Mouse (Mus musculus) liver, embryonic 13.5 days (tissue): ENCODE data around the gene Nradd. TPM values are rescaled to one million over a fixed set of nuclear protein-coding genes. Genes with fewer than 3 reads are reported as not detected.

Experiments used
- ATAC-seq: fragments of 200-750 bp; cut with Nextera tagmentation; 2 replicates; pipeline ENCODE4 v1.8.0; 2017; ENCODE audit warnings: low read depth, mild to moderate bottlenecking, moderate number of reproducible peaks, moderate library complexity
- DNase-seq: peaks from one replicate; pipeline ENCODE4 v3.0.0; 2022
- H3K27ac ChIP-seq: fragments of 300-500 bp; sonication (generic); 2 replicates; pipeline ENCODE4 v1.5.1; 2015; ENCODE audit warnings: moderate library complexity, mild to moderate bottlenecking, inconsistent platforms
- H3K27me3 ChIP-seq: fragments of 300-500 bp; sonication (generic); 2 replicates; pipeline ENCODE4 v1.6.1; 2015; ENCODE audit warnings: mild to moderate bottlenecking, inconsistent platforms
- H3K36me3 ChIP-seq: fragments of 300-500 bp; sonication (generic); 2 replicates; pipeline ENCODE4 v1.6.1; 2015; ENCODE audit warnings: mild to moderate bottlenecking, inconsistent platforms
- H3K4me1 ChIP-seq: fragments of 300-500 bp; sonication (generic); replicated peaks from 2 replicates; pipeline ENCODE4 v1.6.1; 2015; ENCODE audit warnings: inconsistent platforms
- H3K4me2 ChIP-seq: fragments of 300-500 bp; sonication (generic); 2 replicates; pipeline ENCODE4 v1.6.1; 2015; ENCODE audit warnings: inconsistent platforms, mild to moderate bottlenecking, moderate library complexity
- H3K4me3 ChIP-seq: fragments of 300-500 bp; sonication (generic); replicated peaks from 2 replicates; pipeline ENCODE4 v1.5.1; 2015; ENCODE audit warnings: mild to moderate bottlenecking, inconsistent platforms
- H3K9ac ChIP-seq: fragments of 300-500 bp; sonication (generic); 2 replicates; pipeline ENCODE4 v1.6.1; 2015; ENCODE audit warnings: mild to moderate bottlenecking, inconsistent platforms
- H3K9me3 ChIP-seq: fragments of 300-500 bp; sonication (generic); replicated peaks from 2 replicates; pipeline ENCODE4 v1.6.1; 2016; ENCODE audit warnings: inconsistent platforms
- WGBS: fragments of 180-500 bp; shearing (Covaris S2); methylation state at CpG from one replicate; pipeline ENCODE4 v1.1.7; 2015; ENCODE audit not compliant: insufficient replicate concordance; 5-methylcytosine and 5-hydroxymethylcytosine counted together
- polyA plus RNA-seq: library from polyadenylated mRNA; unstranded; fragments of >200 nt; fragmentation: Nextera tagmentation; extraction: Ambion mirVana; gene quantifications from 2 replicates; pipeline ENCODE4 v1.2.1, GENCODE M21; 2015

The Nradd gene
- 2.7 and 2.8 TPM in 2 replicates for polyA plus RNA-seq

DNA sequence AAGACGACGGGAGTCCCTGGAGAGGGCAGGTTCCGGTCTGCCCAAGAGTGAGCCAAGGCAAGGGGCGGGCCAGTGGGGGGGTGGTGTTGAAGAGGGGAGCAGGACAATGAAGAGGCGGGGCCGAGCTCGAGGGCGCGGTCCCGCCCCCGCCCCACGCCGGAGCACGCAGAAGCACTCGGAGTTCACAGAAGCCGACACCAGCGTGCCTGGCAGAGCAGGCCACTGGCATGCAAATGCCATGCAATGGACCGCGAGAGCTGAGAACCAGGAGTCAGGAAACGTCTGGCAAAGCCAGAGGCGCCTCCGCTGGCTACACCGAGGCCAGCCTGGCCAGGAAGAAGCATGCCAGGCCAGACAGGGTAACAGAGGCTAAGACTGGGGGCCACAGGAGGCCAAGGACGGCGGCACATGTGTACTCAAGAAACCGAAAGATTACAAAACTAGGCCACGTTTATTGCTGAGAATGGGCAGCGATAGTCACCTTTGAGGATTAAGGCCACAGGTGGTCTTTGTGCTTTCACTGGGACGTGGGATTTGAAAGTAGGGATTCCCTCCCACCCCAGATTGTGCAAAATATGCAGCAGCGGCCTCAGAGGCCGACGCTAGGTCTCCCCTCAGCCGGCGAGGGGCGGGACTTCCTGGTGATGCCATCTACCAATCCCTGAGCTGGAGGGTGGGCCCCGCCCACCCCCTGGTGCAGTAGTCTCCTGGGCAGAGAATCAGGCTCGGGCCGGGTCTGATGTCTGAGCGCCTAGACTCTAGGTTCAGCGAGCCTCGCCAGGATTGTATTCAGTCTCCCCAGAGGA, at the start of gene Nradd:
TSS of gene Nradd (minus strand) at position 92 of the 806 bp plus-strand sequence.
- Histone ChIP-seq H3K27ac (peak within 1 kb of the TSS; percentile 39), H3K27me3 (no peaks in the 10 kb centered on the region), H3K4me3 (peak within 1 kb of the TSS; percentile 65), H3K4me2 (peak within 1 kb of the TSS; percentile 97), H3K9me3 (no peaks in the 10 kb centered on the region), H3K36me3 (peaks cover 36% of the 10 kb centered on the region), H3K4me1 (peaks cover 22% of the 10 kb centered on the region), H3K9ac (peak within 1 kb of the TSS; percentile 72)
- ATAC-seq (peak; percentile 92), DNase-seq (peak; percentile 78)
- WGBS = 11% methylated on average over 41 of the region's 41 CpGs

GRCm38 (mm10) chr9:110673107-110673752, 49.0 kb upstream of the Nradd start:
- H3K27ac ChIP-seq = no peak overlapping the region

GRCm38 (mm10) chr9:110672462-110673106, 48.3 kb upstream of the Nradd start:
- H3K27ac ChIP-seq = no peak overlapping the region
- H3K4me1 ChIP-seq = peaks cover 97% of the 10 kb centered on the region

More at GRCm38 (mm10) chr9:110673107-110673752, 49.0 kb upstream of the Nradd start:
- WGBS = 52% methylated on average over 10 of the region's 10 CpGs
- no peak overlapping the region for H3K4me2 ChIP-seq
- H3K36me3 ChIP-seq = no peaks in the 10 kb centered on the region
- DNase-seq (no peak), ATAC-seq (no peak)
- H3K27me3 ChIP-seq = peaks cover 4% of the 10 kb centered on the region; the same call in 1 of the 2 replicates
- H3K9me3 ChIP-seq = no peaks in the 10 kb centered on the region
- 0 out of 2 replicates have a peak overlapping the region, but pooled peaks have one; percentile 8 for H3K9ac ChIP-seq
- no peak overlapping the region for H3K4me3 ChIP-seq
- peaks cover 97% of the 10 kb centered on the region for H3K4me1 ChIP-seq

GRCm38 (mm10) chr9:110669785-110670184, 45.5 kb upstream of the Nradd start:
- peak overlapping the region; percentile 21 for H3K4me3 ChIP-seq
- no peaks in the 10 kb centered on the region for H3K36me3 ChIP-seq
- DNase-seq (no peak), ATAC-seq (peak; percentile 51)
- WGBS = 31% methylated on average over 5 of the region's 5 CpGs
- H3K4me2 ChIP-seq = peak overlapping the region; percentile 52
- H3K9ac ChIP-seq = peak overlapping the region; percentile 26
- H3K4me1 ChIP-seq = peaks cover 99% of the 10 kb centered on the region
- H3K27ac ChIP-seq = peak overlapping the region; percentile 66
- H3K27me3 ChIP-seq = peaks cover 4% of the 10 kb centered on the region; the same call in 1 of the 2 replicates
- no peaks in the 10 kb centered on the region for H3K9me3 ChIP-seq

More at GRCm38 (mm10) chr9:110672462-110673106, 48.3 kb upstream of the Nradd start:
- Histone ChIP-seq H3K9ac (no peak overlapping the region), H3K36me3 (no peaks in the 10 kb centered on the region), H3K4me3 (no peak overlapping the region), H3K4me2 (no peak overlapping the region), H3K27me3 (peaks cover 4% of the 10 kb centered on the region; the same call in 1 of the 2 replicates), H3K9me3 (no peaks in the 10 kb centered on the region)
- DNase-seq (no peak), ATAC-seq (no peak)
- WGBS = 58% methylated on average over 7 of the region's 7 CpGs

- no peak overlapping the region for H3K4me3 ChIP-seq
- ATAC-seq (peak; percentile 88), DNase-seq (peak; percentile 64)
- 0 out of 2 replicates have a peak, but pooled peaks cover 4% of the 10 kb centered on the region for H3K36me3 ChIP-seq
- WGBS = 27% methylated on average over 6 of the region's 6 CpGs
- no peaks in the 10 kb centered on the region for H3K9me3 ChIP-seq
- H3K27ac ChIP-seq = peak overlapping the region; percentile 54
- peaks cover 100% of the 10 kb centered on the region for H3K4me1 ChIP-seq
- no peak overlapping the region; the same call in 1 of the 2 replicates for H3K9ac ChIP-seq
- peaks cover 4% of the 10 kb centered on the region; the same call in 1 of the 2 replicates for H3K27me3 ChIP-seq
- H3K4me2 ChIP-seq = peak overlapping the region; percentile 52
Measured at GRCm38 (mm10) chr9:110668601-110669293, 44.5 kb upstream of the Nradd start.

DNA sequence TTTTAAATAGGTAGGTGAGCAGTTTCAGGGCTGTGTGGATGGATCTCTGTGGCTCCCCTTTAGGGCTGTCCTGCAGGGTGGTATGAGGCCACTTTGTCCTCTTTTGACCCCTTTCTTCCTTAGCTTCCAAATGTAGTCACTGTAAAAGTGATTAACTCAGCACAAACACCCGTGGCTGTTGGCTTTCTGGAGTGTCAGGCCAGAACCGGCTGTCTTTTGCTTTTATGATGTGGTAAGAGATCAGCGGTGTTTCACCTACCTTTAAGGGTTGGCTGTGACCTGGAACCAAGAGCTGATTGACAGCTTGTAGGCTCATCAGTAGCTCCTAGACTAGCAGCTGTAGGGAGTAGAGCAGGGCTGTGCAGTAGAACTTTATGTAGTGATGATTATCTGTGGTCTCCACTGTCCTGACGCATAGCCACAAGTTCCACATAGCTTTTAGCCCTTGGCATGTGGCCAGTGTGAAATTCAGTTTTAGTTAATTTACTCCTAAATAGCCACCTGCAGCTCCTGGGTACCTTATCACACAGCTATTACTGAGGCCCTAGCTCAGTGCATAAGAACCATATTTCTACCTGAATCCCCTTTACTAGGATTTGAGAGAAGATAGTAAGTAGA, 43.1 kb upstream of the Nradd start:
- 19% methylated on average over 4 of the region's 4 CpGs for WGBS
- Histone ChIP-seq H3K4me1 (peaks cover 97% of the 10 kb centered on the region), H3K9ac (peak overlapping the region; percentile 43), H3K27me3 (peaks cover 3% of the 10 kb centered on the region; the same call in 1 of the 2 replicates), H3K4me2 (peak overlapping the region; percentile 77; the same call in 1 of the 2 replicates), H3K4me3 (no peak overlapping the region), H3K36me3 (0 out of 2 replicates have a peak, but pooled peaks cover 5% of the 10 kb centered on the region), H3K27ac (peak overlapping the region; percentile 90; the same call in 1 of the 2 replicates), H3K9me3 (no peaks in the 10 kb centered on the region)
- no peak for ATAC-seq
- no peak for DNase-seq

DNA sequence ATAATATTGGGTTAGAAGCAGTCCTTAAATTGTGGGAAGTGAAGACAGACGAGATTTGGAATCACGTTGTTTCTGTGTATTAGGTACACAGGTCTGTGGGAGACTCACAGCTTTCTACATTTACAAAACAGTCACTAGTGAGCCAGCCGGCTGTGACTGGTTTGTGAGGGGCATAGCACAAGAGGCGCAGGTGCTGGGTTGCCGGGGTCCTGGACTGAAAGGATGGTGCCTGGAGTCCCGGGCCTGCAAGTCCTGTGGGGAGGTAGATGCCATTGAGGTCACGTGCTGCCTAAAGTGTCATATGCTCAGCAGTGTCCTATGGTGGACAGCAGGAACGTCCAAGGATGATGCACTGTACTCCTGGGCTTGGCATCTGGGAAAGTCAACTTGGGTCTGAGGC, 42.1 kb upstream of the Nradd start:
- Histone ChIP-seq H3K9me3 (no peaks in the 10 kb centered on the region), H3K27me3 (no peaks in the 10 kb centered on the region; the same call in 1 of the 2 replicates), H3K36me3 (0 out of 2 replicates have a peak, but pooled peaks cover 5% of the 10 kb centered on the region), H3K4me2 (peak overlapping the region; percentile 77), H3K4me3 (peak overlapping the region; percentile 49), H3K4me1 (peaks cover 97% of the 10 kb centered on the region), H3K9ac (peak overlapping the region; percentile 71), H3K27ac (peak overlapping the region; percentile 90)
- ATAC-seq = no peak
- WGBS = 16% methylated on average over 8 of the region's 8 CpGs
- no peak for DNase-seq

DNA sequence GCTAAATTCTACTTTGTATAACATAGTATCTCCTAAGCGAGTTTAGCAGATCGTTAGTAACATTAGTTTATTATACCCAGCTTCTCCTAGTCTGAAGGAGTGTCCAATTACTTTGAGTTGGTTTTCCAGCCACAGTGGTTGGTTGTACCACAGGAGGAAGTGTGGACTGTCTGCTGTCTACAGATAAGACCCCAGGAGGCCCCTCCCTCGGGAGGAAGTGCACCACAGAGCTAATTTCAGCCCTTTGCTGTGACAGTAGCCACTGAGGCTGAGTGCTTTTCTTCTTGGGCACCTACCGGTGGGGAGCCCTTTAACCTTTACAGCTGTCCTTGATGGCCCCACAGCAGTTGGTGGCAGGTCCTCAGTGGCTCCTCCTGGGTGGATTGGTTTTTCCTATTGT, 41.7 kb upstream of the Nradd start:
- Histone ChIP-seq H3K9ac (peak overlapping the region; percentile 71), H3K4me1 (peaks cover 97% of the 10 kb centered on the region), H3K4me3 (peak overlapping the region; percentile 49), H3K27me3 (no peaks in the 10 kb centered on the region), H3K9me3 (no peaks in the 10 kb centered on the region), H3K36me3 (0 out of 2 replicates have a peak, but pooled peaks cover 5% of the 10 kb centered on the region), H3K27ac (peak overlapping the region; percentile 90), H3K4me2 (peak overlapping the region; percentile 77)
- 6% methylated on average over 4 of the region's 4 CpGs for WGBS
- ATAC-seq (peak; percentile 81), DNase-seq (no peak)

DNA sequence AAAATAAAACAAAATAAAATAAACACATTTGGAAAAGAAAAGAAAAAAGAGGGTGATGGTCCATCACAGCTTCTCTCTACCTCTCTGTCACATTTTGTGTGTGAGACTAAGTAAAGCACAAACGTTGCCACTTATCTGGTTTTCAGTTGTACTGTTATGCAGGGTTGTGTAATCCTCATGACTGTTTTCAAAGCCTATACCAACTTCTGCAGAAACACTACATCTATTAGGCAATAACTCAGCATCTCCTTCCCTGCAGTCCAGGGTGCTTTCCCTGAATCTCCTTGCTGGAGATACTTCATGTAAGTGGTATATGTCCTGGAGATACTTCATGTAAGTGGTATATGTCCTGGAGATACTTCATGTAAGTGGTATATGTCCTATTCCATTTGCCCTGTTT, 38.6 kb upstream of the Nradd start:
- H3K9ac ChIP-seq = no peak overlapping the region
- no peak overlapping the region for H3K4me2 ChIP-seq
- H3K4me3 ChIP-seq = no peak overlapping the region
- H3K27ac ChIP-seq = peak overlapping the region; percentile 52; the same call in 1 of the 2 replicates
- WGBS = 10% methylated on average over 1 of the region's 1 CpGs
- peaks cover 96% of the 10 kb centered on the region for H3K4me1 ChIP-seq
- no peaks in the 10 kb centered on the region for H3K9me3 ChIP-seq
- ATAC-seq (no peak), DNase-seq (no peak)
- peaks cover 5% of the 10 kb centered on the region; the same call in 1 of the 2 replicates for H3K36me3 ChIP-seq
- H3K27me3 ChIP-seq = no peaks in the 10 kb centered on the region
